Comparison of ENCODE assay signal across 11 mouse cellular contexts in genomic region chr16:7544067-7544466, GRCm38 (mm10).
"Had no signal": no experiment of that assay in that cellular context is flagged by ENCODE, and none has a peak within 500 bp of the region (broad histone marks: within the 10 kb centered on the region; RNA-seq: fewer than 3 reads in every experiment).

No protein-coding gene starts in this region.

- H3K9me3 ChIP-seq: midbrain, embryonic 13.5 days had no signal

- H3K4me1 ChIP-seq: midbrain, embryonic 13.5 days had no signal

- H3K27me3 ChIP-seq: midbrain, embryonic 13.5 days had no signal

- DNase-seq: kidney, adult 11 months; kidney, postnatal 10 days; left cerebral cortex, postnatal 4 days; lung, adult 18-20 months; lung, postnatal 4 days; right cerebral cortex, postnatal 25 days; thymus, postnatal 4 days had no signal

- H3K27ac ChIP-seq: liver, embryonic 14.5 days; midbrain, embryonic 13.5 days; stomach, postnatal 0 days had no signal

- H3K9ac ChIP-seq: liver, embryonic 14.5 days; midbrain, embryonic 13.5 days had no signal

- H3K4me2 ChIP-seq: midbrain, embryonic 13.5 days had no signal

- H3K4me3 ChIP-seq: midbrain, embryonic 13.5 days had no signal

- ATAC-seq: lung, postnatal 0 days; midbrain, embryonic 13.5 days had no signal

- H3K36me3 ChIP-seq: midbrain, embryonic 13.5 days had no signal
